Mouse (Mus musculus) left cerebral cortex, postnatal 10 days (tissue): ENCODE measurements at regions not wholly inside any gene's neighbourhood (a gene's known extent, or its start where the extent isn't known, plus 50 kb on each side); places are given as distances from the start of the nearest gene placed in this dataset.

Experiments
- DNase-seq, 2 experiments: peaks; one replicate each; pipeline ENCODE4 v3.0.0; 2021 to 2022; ENCODE audit warnings: low spot score in 2 of 2, mixed read lengths in 1 of 2; ENCODE audit errors: extremely low spot score in 1 of 2
- intact Hi-C: fragments of 180-260 bp; cut with DNase I; formaldehyde crosslinking; loops from one replicate; pipeline ENCODE4 v1.15.1; 2025

DNA sequence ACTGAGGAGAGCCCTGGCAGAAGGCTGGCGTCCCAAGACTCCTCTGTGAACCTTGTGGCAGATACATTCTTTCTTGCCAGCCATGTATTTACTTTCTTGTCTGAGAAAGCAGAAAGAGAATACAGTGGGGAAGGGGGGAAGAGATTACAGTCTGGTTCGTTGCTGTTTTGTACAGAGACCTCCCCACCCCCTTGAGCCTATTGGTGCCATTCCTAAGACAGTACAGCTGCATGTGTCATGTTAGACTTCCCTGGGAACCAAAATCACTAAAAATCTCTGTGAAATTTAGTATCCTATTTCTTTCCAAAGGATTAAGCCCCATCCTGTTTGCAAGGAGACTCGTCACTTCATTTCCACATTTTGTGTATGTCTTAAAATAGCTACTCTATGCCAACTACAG, 411.4 kb upstream of the Rgma start:
- intact Hi-C loops: no loop called here
- DNase-seq: no peak

DNA sequence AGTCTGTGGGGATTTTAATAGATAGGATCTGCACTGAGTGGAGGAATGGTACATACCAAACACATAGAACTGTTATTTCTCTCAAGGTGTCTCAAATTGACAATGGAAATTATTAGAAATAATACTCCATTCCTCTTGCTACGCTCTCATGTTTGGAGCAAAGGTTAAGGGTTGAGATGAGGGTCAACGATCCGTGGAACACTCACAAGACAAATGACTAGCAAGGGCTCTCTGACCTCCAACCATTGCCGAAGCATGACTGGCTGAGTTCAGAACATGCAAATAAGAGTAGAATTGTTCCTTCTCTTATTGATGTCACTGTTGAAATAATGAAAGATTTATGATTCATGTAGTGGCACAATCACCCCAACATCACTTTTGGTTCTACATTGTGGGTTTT, 407.1 kb upstream of the Rgma start:
- intact Hi-C loops: no loop called here
- DNase-seq: no peak

DNA sequence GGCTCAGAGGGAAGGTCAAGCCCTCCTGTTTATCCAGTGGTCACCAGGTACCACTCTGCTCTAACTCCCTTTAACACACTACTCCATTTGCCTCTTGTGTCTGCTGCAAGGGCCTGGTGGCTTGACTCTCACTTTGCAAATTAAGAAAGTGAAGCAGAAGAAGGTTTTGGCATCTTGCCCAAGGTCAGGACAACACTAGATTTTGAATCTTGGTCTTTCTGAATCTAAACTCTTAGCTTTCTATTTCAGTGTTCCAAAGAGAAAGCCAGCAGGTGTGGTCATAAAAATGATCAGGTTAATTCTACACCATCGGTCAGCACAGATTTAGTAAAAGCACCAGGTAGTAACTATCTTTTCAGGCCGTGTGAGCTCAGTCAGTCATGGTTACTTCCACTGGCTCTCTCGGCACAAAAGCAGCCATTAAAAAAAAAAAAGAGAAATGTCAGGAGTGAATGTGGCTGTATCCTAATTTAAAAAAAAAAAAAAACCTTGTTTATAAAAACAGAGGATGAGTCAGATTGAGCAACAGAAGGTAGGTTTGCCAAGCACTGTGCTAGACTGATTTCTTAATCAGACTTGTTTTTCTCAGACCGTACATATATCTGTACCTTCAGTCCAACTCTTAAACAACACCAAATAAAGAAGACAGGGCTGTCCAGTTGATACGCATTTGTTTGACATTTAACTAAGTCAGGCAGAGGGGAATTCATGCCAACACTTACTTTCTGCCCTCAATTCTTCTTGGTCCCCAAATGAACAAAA, 403.6 kb upstream of the Rgma start:
- intact Hi-C loops: no loop called here

DNA sequence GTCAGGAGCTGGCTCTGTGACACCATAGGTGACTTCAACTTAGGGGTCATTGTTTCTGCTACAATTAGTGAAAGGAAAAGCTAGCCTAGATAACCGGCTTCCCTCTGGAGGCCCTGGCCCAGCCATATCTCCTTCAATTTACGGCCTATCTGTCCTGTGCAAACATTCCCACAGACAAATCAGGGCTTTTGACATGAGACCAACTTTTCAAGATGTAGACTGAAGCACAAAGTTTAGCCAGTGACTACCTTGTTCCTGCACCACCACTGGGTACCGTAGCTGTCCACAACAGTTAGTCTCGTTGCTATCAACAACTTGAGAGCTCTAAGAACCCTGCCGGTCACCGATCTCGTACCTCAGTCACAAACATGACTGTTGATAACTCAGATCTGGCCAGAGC, 402.9 kb upstream of the Rgma start:
- intact Hi-C loops: no loop called here
- DNase-seq: no peak

More for the DNA sequence above, 403.6 kb upstream of the Rgma start:
- DNase-seq: no peak

DNA sequence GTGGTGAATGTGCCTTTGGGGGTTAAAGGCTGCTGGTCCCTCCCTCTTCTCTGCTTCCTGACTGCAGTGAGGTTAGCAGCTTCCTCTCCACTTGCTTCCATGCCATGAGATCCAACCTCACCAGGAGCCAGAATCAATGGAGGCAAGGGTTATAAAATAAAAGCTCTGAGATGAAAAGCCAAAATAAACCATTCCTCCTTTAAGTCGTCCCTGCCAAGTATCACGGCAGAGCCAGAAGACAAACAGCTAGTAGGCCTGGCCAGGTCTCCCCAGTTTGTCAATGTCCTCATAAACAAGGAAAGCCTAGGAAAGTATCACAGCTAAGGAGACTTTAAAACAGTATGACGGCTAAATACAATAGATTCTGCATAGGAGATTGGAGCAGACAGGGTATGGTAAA, 401.5 kb upstream of the Rgma start:
- DNase-seq: no peak
- intact Hi-C loops: no loop called here

DNA sequence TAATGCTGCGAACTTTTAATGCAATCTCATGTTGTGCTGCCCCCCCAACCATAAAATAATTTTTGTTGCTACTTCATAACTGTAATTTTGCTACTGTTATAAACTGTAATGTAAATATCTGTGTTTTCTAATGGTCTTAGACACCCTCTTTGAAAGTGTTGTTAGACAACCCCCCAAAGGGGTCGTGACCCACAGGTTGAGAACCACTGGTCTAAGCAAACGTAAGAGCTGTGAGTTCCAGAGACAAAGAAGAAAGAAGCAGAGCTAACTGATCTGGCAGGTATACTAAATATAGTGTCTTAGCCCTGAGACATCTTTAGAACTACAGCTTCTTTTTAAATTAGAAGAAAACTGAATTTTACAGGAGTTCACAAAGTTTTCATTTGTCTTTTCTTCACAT, 400.9 kb upstream of the Rgma start:
- intact Hi-C loops: no loop called here
- DNase-seq: no peak

DNA sequence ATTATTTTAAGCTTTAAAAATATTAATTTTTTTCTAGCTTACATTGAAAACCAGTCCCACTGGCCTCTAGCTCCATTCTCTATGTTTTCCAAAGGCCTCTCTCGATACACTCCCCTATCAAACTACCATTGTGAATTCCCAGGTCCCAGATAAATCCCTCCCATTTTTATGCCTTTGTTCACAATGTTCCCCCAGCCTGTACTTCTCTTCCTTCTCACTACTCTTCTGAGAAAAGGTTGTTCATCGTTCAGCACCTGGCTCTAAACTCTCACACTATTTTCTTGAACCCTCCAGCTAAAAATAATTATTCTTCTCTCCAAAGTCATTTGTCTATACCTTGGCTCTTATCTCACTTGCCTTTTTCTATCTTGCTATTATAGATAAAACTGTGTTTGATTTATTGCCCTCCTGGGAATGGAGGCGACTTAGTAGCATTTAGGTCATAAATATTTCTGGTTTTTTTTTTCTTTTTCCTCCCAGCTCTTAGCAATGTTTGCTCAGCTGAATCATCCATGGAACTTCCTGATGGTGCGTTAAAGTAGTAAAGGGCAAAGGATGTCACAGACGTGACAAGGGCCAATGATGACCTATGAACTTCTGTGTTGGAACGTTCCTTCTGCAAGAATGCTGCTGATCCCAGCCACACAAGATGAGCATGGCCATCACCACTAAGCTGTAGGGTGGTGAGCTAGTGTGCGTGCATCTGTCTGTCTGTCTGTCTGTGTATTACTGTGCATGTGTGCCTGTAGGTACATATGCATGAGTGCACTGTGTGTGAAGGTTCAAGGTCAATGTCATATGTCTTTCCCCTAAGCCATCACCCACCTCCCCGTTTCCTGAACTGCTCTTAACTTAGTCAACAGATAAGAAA, 384.5 kb upstream of the Rgma start:
- no peak for DNase-seq
- intact Hi-C loops: no loop called here

DNA sequence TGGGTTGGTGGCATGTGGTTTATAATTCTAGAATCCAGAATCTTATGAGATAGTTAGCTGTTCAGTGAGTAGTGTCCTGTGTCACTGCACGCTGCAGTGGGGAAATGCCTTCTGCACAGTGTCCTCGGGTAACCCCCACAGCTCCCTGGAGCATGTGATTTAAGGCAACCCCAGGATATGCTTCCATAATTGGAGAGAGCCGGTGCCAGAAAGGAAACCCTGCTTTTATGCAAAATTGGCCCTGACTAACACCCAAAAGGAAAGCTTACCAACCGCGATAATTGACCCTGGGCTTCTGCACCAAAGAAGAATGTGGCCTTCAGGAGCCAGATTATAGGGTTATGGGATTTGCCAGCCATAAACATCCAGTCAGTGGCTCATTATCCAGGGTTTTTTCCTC, 376.9 kb upstream of the Rgma start:
- DNase-seq: peak; percentile 4 to 23
- intact Hi-C loops: no loop called here

DNA sequence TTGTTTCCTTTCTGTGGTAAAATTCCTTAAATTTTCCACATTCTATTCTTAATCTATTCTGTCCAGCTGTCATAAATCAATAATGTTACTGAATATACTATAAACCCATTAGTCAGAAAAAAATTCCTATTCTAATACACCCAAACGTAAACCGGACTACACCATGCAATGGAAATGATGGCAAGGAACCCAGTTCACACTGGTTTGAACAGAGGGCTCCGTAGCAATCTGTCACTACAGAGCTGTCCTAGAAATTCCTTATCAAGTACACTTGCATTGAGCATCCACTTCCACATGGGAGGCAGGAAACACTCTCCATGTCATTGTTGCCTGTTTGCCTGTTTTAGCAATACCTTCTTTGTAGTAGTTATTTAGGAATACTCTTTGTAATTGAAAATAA, 356.2 kb upstream of the Rgma start:
- intact Hi-C loops: no loop called here

DNA sequence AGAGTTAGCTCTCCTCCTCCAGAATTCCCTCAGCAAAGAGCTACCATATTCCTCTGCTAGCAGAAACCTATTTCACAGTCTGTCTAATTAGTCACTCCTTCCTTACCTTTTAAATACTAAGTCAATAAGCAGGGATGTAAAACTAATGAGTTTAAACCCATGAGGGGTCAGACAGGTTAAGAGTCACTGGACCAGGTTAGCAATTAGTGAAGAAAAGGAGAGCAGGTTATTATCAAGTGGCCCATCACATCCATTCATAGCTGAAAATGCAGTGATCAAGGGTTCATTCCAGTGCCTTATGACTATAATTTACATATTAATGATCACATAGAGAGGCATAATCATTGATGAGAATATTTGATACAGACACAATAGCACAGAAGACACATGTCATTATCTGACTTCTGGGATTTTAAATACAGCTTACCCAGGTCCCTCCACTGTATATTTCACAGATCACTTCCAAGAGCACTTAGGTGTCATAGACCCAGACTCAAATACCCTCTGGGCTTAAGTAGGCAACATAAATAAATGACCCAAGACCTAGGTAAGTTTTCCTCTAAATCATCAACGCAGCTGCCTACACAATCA, 355.4 kb upstream of the Rgma start:
- DNase-seq: no peak
- intact Hi-C loops: loop anchor here (10.0 kb wide), 1 partner anchor 615 kb away; no protein-coding TSS in a partner anchor

More for the DNA sequence above, 356.2 kb upstream of the Rgma start:
- no peak for DNase-seq

DNA sequence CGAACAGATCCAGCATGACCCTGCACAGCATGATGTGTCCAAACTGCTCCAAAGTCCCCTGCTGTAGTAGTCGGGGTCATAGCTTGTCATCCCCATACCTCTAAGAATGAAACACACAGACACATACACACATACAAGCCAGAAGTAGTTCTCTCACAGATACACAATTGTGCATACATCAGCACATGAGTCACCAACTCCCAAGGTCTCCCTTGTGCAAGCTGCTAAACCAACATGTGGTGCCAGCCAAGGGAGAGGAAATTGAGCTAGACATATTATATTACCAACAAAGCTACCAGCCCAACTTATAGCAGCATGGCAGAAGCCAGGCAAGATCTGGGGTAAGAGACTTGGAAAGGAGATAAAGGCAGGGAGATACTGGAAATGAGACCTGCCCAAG, 353.5 kb upstream of the Rgma start:
- no peak for DNase-seq
- intact Hi-C loops: loop anchor here (10.0 kb wide), 1 partner anchor 617 kb away; no protein-coding TSS in a partner anchor

DNA sequence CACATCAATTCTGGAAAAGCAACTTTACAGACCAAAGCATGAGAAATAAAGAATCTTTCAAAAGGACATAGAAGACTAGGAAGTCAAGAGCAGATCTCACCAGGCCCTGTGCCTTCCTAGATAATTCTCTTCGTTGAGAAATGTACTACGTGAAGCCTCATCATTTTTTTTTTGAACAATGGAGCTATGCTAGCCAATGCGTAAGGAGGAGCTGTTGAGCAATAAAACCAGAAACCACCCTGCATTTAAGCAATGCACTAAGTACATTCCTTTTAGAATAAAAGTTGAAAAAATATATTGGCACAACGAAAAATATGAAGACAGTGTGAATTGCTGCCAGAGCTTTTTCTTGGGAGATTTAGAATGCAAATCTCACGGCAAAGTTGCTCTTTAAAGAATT, 349.7 kb upstream of the Rgma start:
- DNase-seq: no peak
- intact Hi-C loops: loop anchor here (5.0 to 10.0 kb wide), 2 partner anchors 352 to 621 kb away; partner anchors contain the start of gene Rgma

DNA sequence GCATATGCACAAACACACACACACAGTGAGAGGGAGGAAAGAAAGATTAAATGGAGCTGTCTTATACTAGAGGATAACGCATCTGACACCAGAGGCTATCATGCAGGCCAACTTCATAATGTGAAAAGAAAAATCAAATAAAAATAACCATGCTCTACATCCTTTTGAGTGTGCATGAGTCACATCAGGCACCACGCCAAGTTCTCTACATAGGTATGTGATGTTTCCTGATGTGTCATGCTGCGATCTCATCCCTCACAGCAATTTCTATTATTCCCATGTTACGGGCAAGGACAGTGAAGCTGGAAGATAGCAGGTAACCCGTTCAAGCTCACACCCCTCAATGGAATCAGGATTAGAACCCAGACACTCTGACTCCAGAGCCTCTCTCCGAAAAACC, 346.4 kb upstream of the Rgma start:
- intact Hi-C loops: loop anchor here (5.0 to 10.0 kb wide), 2 partner anchors 348 to 624 kb away; partner anchors contain the start of gene Rgma
- peak in 1 of 2 experiments; percentile 33 for DNase-seq

DNA sequence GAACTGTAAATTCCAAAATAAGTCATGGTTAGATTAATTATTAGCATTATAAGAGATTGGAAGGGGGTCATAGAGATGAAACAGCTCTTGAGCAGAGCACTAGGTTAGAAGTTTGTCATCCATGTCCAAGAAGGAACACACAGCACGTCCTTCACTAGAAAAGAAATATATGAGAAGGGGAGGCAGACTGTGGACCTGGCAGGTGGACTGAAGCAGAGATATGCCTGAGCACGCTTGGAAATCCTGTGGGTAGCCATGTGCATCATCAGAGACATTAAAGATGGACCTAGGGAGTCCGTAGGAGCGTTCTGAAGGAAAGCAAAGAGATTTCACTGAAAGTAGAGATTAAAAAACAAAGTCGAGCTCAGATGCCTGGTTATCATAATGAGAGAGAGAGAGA, 343.9 kb upstream of the Rgma start:
- intact Hi-C loops: no loop called here
- DNase-seq: no peak

DNA sequence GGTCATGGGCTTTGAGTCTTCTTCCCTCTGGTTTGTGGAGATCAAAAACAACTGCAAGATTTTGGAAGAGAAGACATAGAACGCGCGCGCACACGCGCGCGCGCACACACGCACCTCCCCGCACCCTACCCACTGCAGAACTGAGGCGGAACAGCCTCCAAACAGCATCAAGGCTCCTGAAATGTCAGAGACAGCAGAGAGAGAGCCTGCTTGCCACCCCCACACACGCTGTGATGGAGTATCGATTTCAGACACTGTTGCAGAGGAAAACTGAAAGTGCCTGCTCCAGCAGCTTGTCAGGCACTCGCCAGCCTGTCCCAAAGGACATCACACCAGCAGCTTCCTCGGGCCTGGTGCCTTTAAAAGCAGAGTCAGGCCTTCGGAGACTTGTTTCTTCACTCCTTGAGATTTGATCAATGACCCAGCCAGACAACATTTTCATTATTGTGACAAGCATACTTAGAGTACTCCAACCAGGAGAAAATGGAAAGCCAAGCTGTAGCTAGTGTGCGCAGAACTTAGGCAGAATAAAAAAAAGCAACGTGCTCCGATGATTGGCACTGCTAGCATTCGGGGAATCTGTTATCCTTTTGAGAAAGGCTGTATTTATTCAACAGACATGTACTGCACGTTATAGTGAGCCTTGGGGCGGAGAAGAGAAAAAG, 342.9 kb upstream of the Rgma start:
- intact Hi-C loops: no loop called here
- DNase-seq: peak; percentile 33 to 37

DNA sequence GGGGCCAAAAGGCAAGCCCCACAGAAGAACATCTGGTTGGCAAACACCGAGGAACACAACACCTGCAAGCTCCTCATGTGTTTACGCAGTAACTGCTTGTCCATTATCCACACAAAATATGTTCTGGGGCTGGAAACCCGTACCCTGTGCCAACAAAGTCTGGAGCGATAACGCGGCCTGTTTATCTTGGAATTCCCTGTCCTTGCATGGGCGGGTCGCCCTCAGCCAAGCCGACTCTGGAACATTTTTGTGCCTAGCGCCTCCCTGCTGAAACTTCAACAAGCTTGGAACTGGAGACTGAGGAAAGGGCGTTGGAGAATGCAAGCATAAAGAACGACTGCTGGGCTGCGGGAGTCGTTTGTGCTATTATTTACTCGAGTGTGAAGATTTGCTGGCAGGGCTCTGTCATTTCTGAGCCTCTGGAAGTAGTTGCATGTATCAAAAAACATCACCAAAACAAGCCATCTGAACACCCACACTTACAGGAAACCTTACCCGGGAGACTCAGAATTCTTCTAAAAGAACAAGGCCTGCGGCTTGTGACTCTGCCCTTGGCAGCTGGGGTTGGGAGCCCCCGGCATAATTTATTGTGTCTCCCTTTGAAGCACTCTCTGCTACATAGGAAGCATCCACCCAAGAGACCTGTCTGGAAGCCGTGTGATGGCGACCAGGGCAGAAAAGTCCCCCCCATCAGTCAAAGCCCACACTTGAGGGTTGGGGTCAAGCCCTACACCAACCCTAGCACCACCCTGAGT, 338.3 kb upstream of the Rgma start:
- intact Hi-C loops: no loop called here
- DNase-seq: peak; percentile 45 to 69

DNA sequence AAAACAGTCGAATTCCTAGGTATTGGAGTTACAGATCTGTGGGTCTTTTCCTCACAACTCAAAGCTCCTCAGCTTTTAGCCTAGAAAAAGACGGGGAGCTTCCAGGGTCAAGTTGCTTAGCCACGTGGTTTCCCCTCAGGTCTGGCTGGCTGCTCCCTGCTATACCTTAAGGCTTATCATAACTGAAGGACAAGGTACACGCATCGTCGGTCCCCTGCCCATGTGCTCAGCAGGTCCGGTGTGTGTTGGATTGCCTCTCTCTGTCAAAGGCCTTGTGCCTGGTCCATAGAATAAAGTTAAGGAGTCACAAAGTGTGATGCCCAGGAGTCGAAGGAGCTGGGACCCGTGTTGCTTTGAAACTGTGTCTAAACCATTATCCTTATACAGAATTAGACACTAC, 337.7 kb upstream of the Rgma start:
- intact Hi-C loops: no loop called here
- no peak for DNase-seq

DNA sequence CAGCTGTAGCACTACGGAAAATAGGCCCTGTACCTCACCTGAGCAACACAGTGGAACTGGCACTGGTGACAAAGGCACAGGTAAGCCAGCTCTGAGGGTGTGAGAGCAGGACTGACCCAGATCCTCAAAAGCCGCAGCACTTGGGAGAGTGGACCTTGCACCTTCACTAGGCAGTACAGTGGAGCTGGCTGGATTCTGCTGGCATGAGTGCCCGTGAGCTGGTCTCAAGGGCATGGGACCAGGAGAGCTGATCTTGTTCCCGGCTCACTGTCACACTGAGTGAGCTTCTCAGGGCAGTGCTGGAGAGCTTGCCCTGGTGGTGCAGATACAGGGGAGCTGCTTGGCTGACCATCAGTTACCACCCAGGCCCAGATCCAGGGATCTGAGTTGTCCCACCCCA, 335.4 kb upstream of the Rgma start:
- no peak for DNase-seq
- intact Hi-C loops: no loop called here
